Mouse (Mus musculus): ENCODE results near the gene 4931409K22Rik. TPM values are rescaled to one million over a fixed set of nuclear protein-coding genes. Genes with fewer than 3 reads are reported as not detected.

Gene 4931409K22Rik
- polyA plus RNA-seq, 1 experiment from 2014 or later = 0.07 TPM

DNA sequence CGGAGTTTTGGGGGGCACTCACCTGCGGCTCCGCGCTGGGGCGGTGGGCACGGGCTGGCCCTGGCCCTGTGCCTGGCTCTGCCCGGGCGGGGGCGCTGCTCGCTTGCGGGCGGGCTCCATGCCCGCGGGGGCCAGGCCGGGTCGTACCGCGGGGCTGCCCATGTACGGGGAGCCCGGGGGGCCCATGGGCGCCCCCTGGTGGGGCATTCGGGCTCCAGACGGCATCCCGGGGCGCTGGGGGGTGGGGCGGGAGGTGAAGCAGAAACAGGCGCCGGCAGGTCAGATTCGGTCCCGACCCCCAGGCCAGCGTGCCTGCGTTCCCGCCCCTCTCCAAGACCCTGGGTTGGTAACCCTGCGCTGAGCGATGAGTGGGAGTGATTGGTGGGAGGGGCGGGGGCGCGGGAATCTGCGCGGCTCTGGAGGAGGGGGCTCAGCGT, 42.0 kb upstream of the 4931409K22Rik start:
- peaks cover 23% of the 10 kb centered on the region for H3K36me3 ChIP-seq (replicated peaks)
- H3K27ac ChIP-seq (replicated peaks) = peak overlapping the region; percentile 74
- peak overlapping the region; percentile 67 for H3K4me3 ChIP-seq
- under 1% methylated on average over 41 of the region's 41 CpGs for WGBS
- H3K27me3 ChIP-seq (replicated peaks; ENCODE audit: low read depth, poor library complexity, severe bottlenecking) = peaks cover 75% of the 10 kb centered on the region
- no peaks in the 10 kb centered on the region for H3K9me3 ChIP-seq
- DNase-seq (ENCODE audit: low spot score) = peak; percentile 88
- H3K4me1 ChIP-seq = peaks cover 77% of the 10 kb centered on the region

- H3K9me3 ChIP-seq = no peaks in the 10 kb centered on the region
- 24% methylated on average over 15 of the region's 15 CpGs for WGBS
- peaks cover 81% of the 10 kb centered on the region for H3K27me3 ChIP-seq (replicated peaks; ENCODE audit: low read depth, poor library complexity, severe bottlenecking)
- H3K36me3 ChIP-seq (replicated peaks) = peaks cover 29% of the 10 kb centered on the region
- peak overlapping the region; percentile 67 for H3K4me3 ChIP-seq
- peaks cover 76% of the 10 kb centered on the region for H3K4me1 ChIP-seq
- peak overlapping the region; percentile 74 for H3K27ac ChIP-seq (replicated peaks)
- no peak for DNase-seq (ENCODE audit: low spot score)
Observed at GRCm38 (mm10) chr5:24597901-24598569, 41.4 kb upstream of the 4931409K22Rik start.

DNA sequence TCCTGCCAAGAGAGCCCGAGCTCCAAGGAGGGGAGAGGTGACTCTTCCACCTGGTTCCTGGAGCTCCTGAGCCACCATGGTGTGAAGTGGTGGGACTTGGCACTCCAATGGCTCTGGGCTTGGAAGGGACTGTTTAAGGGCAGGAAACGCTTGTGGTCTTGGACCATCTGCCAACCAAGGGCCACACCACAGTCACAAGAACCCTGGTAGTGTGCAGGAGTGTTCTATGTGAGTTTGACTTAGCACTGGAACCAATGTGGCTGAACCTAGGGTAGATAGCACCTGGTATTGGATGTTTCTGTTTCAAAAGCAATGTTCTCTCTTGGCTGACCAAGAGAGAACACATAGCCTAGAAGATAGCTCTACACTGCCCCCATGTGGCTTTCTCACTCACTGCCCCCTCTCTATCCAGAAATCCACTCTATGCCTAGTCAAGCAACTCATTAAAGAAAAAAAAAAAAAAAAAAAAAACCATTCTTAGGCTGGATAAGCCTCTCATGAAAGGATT, 40.7 kb upstream of the 4931409K22Rik start:
- Histone ChIP-seq H3K36me3 (replicated peaks) (peaks cover 36% of the 10 kb centered on the region), H3K27ac (replicated peaks) (peak overlapping the region; percentile 66), H3K9me3 (no peaks in the 10 kb centered on the region), H3K4me3 (peak overlapping the region; percentile 27; the same call in 1 of the 2 replicates), H3K4me1 (peaks cover 73% of the 10 kb centered on the region), H3K27me3 (replicated peaks; ENCODE audit: low read depth, poor library complexity, severe bottlenecking) (peaks cover 86% of the 10 kb centered on the region)
- WGBS = 48% methylated on average over 2 of the region's 2 CpGs
- peak; percentile 83 for DNase-seq (ENCODE audit: low spot score)

DNA sequence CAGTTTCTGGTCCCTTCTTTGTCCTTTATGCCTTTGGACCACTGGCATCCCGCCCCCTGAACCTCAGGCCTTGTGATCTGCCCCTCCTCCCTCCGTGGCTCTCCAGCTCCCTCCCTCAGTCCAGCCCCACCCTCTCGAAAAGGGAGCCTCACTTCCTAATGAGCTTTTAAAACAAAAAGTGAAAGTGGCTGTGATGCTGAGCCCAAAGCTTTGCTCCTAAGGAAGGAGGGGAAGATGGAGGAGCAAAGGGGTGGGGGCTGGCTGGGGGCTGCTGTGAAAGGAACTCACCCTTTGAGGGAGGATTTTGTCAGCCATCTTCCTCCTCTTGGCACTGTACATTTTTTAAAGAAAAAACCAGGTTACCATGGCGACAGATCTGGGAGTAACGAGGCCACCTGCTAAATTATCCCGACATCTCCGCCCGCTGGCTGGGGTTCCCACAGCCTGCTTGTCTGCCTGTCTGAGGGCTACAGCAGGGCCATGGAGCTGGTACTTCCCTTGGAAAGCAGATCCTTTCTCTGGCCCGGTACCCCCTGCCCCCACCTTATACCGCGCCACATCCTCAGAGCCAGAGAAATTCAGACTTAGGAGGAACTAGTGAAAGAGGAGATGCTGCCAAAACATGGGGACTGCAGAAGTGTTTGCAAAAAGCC, 40.0 kb upstream of the 4931409K22Rik start:
- peak overlapping the region; percentile 66 for H3K27ac ChIP-seq (replicated peaks)
- H3K4me1 ChIP-seq = peaks cover 72% of the 10 kb centered on the region
- peak; percentile 32 for DNase-seq (ENCODE audit: low spot score)
- WGBS = 14% methylated on average over 11 of the region's 11 CpGs
- peaks cover 42% of the 10 kb centered on the region for H3K36me3 ChIP-seq (replicated peaks)
- peak overlapping the region; percentile 27 for H3K4me3 ChIP-seq
- peaks cover 91% of the 10 kb centered on the region for H3K27me3 ChIP-seq (replicated peaks; ENCODE audit: low read depth, poor library complexity, severe bottlenecking)
- no peaks in the 10 kb centered on the region for H3K9me3 ChIP-seq

DNA sequence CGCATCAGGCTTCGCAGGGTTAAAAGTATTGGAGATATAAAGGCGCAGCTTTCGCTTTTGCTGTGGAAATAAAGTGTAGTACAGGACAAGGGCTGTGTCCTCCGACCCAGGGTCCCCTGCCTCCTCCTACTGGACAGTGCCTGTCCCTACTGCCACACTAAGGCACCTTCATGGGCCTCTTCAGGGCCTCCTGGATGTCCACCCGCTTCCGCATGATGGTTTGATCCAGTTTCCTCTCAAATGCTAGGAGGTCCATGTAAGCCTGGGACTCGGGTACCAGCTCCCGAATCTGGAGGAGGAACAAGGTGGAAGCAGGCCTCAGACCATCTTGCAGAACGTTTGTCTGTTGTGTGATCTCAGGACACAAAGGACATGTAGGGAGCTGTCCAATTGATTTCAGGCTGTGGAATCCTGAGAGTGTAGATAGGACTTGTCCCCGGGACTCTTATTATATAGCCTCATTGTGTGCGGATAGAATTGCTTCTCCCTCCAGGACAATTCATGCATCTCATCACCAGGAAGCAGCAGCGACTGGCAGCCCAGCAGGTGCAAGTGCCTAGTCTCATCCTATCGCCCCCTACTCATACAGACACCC, 39.3 kb upstream of the 4931409K22Rik start:
- WGBS = 61% methylated on average over 14 of the region's 14 CpGs
- peak overlapping the region; percentile 66 for H3K27ac ChIP-seq (replicated peaks)
- no peak for DNase-seq (ENCODE audit: low spot score)
- H3K4me3 ChIP-seq = no peak overlapping the region
- peaks cover 89% of the 10 kb centered on the region for H3K27me3 ChIP-seq (replicated peaks; ENCODE audit: low read depth, poor library complexity, severe bottlenecking)
- peaks cover 50% of the 10 kb centered on the region for H3K36me3 ChIP-seq (replicated peaks)
- H3K9me3 ChIP-seq = no peaks in the 10 kb centered on the region
- H3K4me1 ChIP-seq = peaks cover 72% of the 10 kb centered on the region

- peaks cover 54% of the 10 kb centered on the region for H3K36me3 ChIP-seq (replicated peaks)
- peaks cover 69% of the 10 kb centered on the region for H3K4me1 ChIP-seq
- H3K4me3 ChIP-seq = no peak overlapping the region
- no peak overlapping the region; the same call in 1 of the 2 replicates for H3K27ac ChIP-seq (replicated peaks)
- no peak for DNase-seq (ENCODE audit: low spot score)
- 88% methylated on average over 5 of the region's 5 CpGs for WGBS
- peaks cover 82% of the 10 kb centered on the region for H3K27me3 ChIP-seq (replicated peaks; ENCODE audit: low read depth, poor library complexity, severe bottlenecking)
- no peaks in the 10 kb centered on the region for H3K9me3 ChIP-seq
Observed at GRCm38 (mm10) chr5:24595261-24595660, 38.7 kb upstream of the 4931409K22Rik start.

DNA sequence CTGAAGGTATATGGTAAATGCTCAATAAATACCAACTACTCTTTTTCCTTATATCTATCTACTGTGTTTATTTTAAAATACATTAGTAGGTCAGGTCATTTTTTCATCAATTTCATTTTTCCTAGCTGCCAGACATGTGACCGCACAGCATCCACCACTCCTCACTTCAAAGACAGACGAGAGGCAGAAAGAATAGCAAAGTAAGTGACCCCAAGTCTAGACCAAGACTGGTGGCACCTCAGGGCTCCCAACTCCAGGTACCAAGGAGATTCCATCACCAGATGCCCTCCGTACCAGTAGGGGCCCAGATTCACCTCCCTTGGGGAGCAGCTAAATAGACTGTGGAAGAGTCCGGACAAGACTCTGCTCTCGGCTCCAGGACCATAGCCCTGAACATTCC, 37.7 kb upstream of the 4931409K22Rik start:
- peaks cover 63% of the 10 kb centered on the region for H3K36me3 ChIP-seq (replicated peaks)
- peaks cover 73% of the 10 kb centered on the region for H3K27me3 ChIP-seq (replicated peaks; ENCODE audit: low read depth, poor library complexity, severe bottlenecking)
- WGBS = 89% methylated on average over 5 of the region's 5 CpGs
- DNase-seq (ENCODE audit: low spot score) = no peak
- peaks cover 63% of the 10 kb centered on the region for H3K4me1 ChIP-seq
- H3K4me3 ChIP-seq = no peak overlapping the region
- H3K27ac ChIP-seq (replicated peaks) = no peak overlapping the region
- no peaks in the 10 kb centered on the region for H3K9me3 ChIP-seq

DNA sequence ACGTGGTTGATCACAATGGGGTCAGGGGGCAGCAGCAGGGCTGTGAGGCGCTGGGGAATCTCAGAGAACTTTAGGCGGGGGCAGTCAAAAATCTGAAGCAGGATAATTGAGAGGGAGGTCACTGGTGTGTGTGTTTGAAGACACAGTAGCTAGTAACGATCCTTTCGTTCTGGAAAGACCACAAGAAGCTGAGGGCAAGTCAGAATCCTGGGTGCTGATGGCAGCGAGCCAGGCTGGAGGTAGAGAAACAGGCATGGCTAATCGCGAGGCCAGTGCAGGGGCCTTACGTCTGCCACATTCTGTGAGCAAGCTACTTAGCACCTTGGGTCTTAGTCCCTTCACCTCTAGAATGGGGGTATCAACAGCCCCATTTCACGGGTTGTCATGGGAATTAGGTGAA, 37.3 kb upstream of the 4931409K22Rik start:
- no peak overlapping the region for H3K27ac ChIP-seq (replicated peaks)
- peaks cover 67% of the 10 kb centered on the region for H3K36me3 ChIP-seq (replicated peaks)
- H3K4me3 ChIP-seq = no peak overlapping the region
- WGBS = 74% methylated on average over 10 of the region's 10 CpGs
- H3K4me1 ChIP-seq = peaks cover 59% of the 10 kb centered on the region
- peaks cover 69% of the 10 kb centered on the region for H3K27me3 ChIP-seq (replicated peaks; ENCODE audit: low read depth, poor library complexity, severe bottlenecking)
- no peaks in the 10 kb centered on the region for H3K9me3 ChIP-seq
- no peak for DNase-seq (ENCODE audit: low spot score)

- H3K9me3 ChIP-seq = no peaks in the 10 kb centered on the region
- 77% methylated on average over 10 of the region's 10 CpGs for WGBS
- no peak for DNase-seq (ENCODE audit: low spot score)
- H3K27ac ChIP-seq (replicated peaks) = no peak overlapping the region
- H3K4me3 ChIP-seq = no peak overlapping the region
- H3K4me1 ChIP-seq = peaks cover 55% of the 10 kb centered on the region
- peaks cover 62% of the 10 kb centered on the region for H3K27me3 ChIP-seq (replicated peaks; ENCODE audit: low read depth, poor library complexity, severe bottlenecking)
- peaks cover 74% of the 10 kb centered on the region for H3K36me3 ChIP-seq (replicated peaks)
Observed at GRCm38 (mm10) chr5:24593230-24593629, 36.6 kb upstream of the 4931409K22Rik start.

GRCm38 (mm10) chr5:24592471-24593160, 36.0 kb upstream of the 4931409K22Rik start:
- Histone ChIP-seq H3K4me1 (peaks cover 55% of the 10 kb centered on the region), H3K4me3 (no peak overlapping the region), H3K9me3 (no peaks in the 10 kb centered on the region), H3K27me3 (replicated peaks; ENCODE audit: low read depth, poor library complexity, severe bottlenecking) (peaks cover 57% of the 10 kb centered on the region), H3K36me3 (replicated peaks) (peaks cover 79% of the 10 kb centered on the region), H3K27ac (replicated peaks) (no peak overlapping the region)
- WGBS = 56% methylated on average over 21 of the region's 21 CpGs
- no peak for DNase-seq (ENCODE audit: low spot score)

- H3K27ac ChIP-seq (replicated peaks) = 0 out of 2 replicates have a peak overlapping the region, but pooled peaks have one; percentile 16
- H3K4me1 ChIP-seq = peaks cover 58% of the 10 kb centered on the region
- DNase-seq (ENCODE audit: low spot score) = no peak
- H3K27me3 ChIP-seq (replicated peaks; ENCODE audit: low read depth, poor library complexity, severe bottlenecking) = peaks cover 54% of the 10 kb centered on the region
- peak overlapping the region; percentile 37 for H3K4me3 ChIP-seq
- peaks cover 79% of the 10 kb centered on the region for H3K36me3 ChIP-seq (replicated peaks)
- no peaks in the 10 kb centered on the region for H3K9me3 ChIP-seq
- 59% methylated on average over 24 of the region's 24 CpGs for WGBS
Observed at GRCm38 (mm10) chr5:24591796-24592470, 35.3 kb upstream of the 4931409K22Rik start.

Data from embryonic facial prominence, embryonic 10.5 days (tissue).